Mouse (Mus musculus) liver, embryonic 14.5 days (tissue): ENCODE results near the gene Tph1.

Experiments
- CTCF ChIP-seq: IDR thresholded peaks from 2 replicates; pipeline ENCODE4 v1.5.1; 2016; ENCODE audit warnings: antibody characterized with exemption, low read depth, control low read depth
- EP300 ChIP-seq: IDR thresholded peaks from 2 replicates; pipeline ENCODE4 v1.6.1; 2016; ENCODE audit warnings: antibody characterized with exemption, low read depth

- TF ChIP-seq CTCF = no peak
- TF ChIP-seq EP300 = no peak
Measured at GRCm38 (mm10) chr7:46616429-46617005, 55.8 kb downstream of the Tph1 start.
